Mouse (Mus musculus) liver, adult 2 months (tissue): ENCODE results near the gene Poglut1.

Source experiments
- CTCF ChIP-seq: fragments of 200-500 bp; IDR thresholded peaks from 2 replicates; pipeline ENCODE4 v1.5.1; 2011; ENCODE audit warnings: low read depth, low read length, control low read depth
- POLR2A ChIP-seq: fragments of 200-500 bp; IDR thresholded peaks from 2 replicates; pipeline ENCODE4 v1.6.1; 2011; ENCODE audit warnings: low read length, control low read depth; ENCODE audit not compliant: insufficient read depth; ENCODE audit errors: extremely low read depth

GRCm38 (mm10) chr16:38594435-38594834, 44.4 kb upstream of the Poglut1 start:
- TF ChIP-seq CTCF (no peak), POLR2A (no peak)
